Mouse (Mus musculus) skeletal muscle tissue, adult 2 months (tissue): ENCODE data around the gene Aqp2.

Experiments used
- DNase-seq: peaks from one replicate; pipeline ENCODE4 v3.0.0-alpha.2; 2012; ENCODE audit warnings: low read depth, low spot score

Aqp2 gene

DNA sequence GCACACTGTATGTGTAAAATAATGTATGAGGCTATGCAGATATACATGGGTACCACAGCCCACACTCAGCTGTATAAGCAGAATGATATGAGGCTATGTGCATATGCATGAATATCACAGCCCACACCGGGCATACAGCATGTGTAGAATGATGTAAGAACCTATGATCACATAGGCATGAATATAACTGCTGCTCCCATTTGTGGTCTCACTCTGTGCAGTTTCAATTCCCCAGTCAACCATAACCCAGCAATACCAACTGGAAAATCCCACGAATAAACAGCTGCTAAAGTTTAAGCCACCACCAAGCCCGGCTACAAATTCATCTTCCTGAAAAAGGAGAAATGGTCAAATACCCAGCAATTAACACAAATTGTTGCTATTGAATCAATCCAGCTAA is 39.7 kb downstream of the Aqp2 start:
- DNase-seq: no peak

- DNase-seq: no peak
Measured at GRCm38 (mm10) chr15:99619821-99620220, 41.0 kb downstream of the Aqp2 start.

DNA sequence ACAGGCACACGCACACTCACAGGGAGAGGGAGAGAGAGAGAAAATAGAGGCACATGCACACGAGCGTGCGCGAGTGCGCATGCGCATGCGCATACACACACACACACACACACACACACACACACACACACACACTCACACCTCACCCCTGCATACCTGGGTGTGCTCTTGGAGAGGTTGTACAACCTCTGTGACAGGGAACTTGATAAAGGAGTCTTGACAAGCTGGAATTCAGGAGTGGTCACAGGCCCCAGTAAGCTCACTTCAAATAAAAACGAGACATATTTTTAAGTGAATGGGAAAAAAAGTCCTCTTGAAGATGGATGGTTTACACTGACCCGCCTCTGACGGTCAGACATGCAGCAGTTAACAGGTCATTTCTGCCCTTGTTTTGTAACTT is 43.2 kb downstream of the Aqp2 start:
- no peak for DNase-seq

DNA sequence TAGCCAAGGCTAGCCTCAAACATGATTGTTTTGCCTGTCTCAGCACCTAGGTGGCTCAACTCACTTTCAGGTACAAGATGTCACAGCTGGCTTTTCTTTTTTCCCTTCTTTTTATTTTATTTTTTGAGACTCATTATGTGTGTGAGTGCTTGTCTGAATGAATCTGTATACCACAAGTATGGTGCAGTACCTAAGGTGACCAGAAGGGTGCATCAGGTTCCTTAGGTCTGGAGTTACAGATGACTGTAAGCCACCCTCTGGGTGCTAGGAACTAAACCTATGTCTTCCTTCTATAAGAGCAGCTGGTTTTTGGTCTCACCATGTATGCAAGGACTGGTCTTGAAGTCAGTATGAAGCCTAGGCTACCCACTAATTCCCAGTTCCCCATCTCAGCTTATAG is 52.8 kb downstream of the Aqp2 start:
- no peak for DNase-seq
